Mouse (Mus musculus): ENCODE results near the gene Efhd1.

Efhd1 gene

GRCm38 (mm10) chr1:87264134-87265006 is at the start of gene Efhd1:
Efhd1 (plus strand) TSS chr1:87264363.
- DNase-seq (ENCODE audit: low spot score) = peak; percentile 62

GRCm38 (mm10) chr1:87214748-87215147 is 49.4 kb upstream of the Efhd1 start:
- peak; percentile 12 for DNase-seq (ENCODE audit: low spot score)

- peak; percentile 4 for DNase-seq (ENCODE audit: low spot score)
These were observed 46.2 kb upstream of the Efhd1 start for GRCm38 (mm10) chr1:87217938-87218337.

- DNase-seq (ENCODE audit: low spot score) = no peak
These were observed 38.4 kb upstream of the Efhd1 start for GRCm38 (mm10) chr1:87225739-87226138.

- DNase-seq (ENCODE audit: low spot score) = no peak
These were observed 37.6 kb upstream of the Efhd1 start for GRCm38 (mm10) chr1:87226409-87227159.

GRCm38 (mm10) chr1:87227160-87227550 is 37.0 kb upstream of the Efhd1 start:
- no peak for DNase-seq (ENCODE audit: low spot score)

GRCm38 (mm10) chr1:87230606-87231005 is 33.6 kb upstream of the Efhd1 start:
- no peak for DNase-seq (ENCODE audit: low spot score)

GRCm38 (mm10) chr1:87232197-87232596 is 32.0 kb upstream of the Efhd1 start:
- no peak for DNase-seq (ENCODE audit: low spot score)

- no peak for DNase-seq (ENCODE audit: low spot score)
These were observed 25.1 kb upstream of the Efhd1 start for GRCm38 (mm10) chr1:87239056-87239455.

- no peak for DNase-seq (ENCODE audit: low spot score)
These were observed 21.1 kb upstream of the Efhd1 start for GRCm38 (mm10) chr1:87243021-87243420.

- DNase-seq (ENCODE audit: low spot score) = no peak
These were observed 18.7 kb upstream of the Efhd1 start for GRCm38 (mm10) chr1:87245430-87245829.

GRCm38 (mm10) chr1:87245929-87246815 is 18.0 kb upstream of the Efhd1 start:
- peak; percentile 88 for DNase-seq (ENCODE audit: low spot score)

GRCm38 (mm10) chr1:87252040-87252609 is 12.0 kb upstream of the Efhd1 start:
- no peak for DNase-seq (ENCODE audit: low spot score)

- DNase-seq (ENCODE audit: low spot score) = no peak
These were observed 9.0 kb upstream of the Efhd1 start for GRCm38 (mm10) chr1:87255173-87255572.

- no peak for DNase-seq (ENCODE audit: low spot score)
These were observed 6.5 kb upstream of the Efhd1 start for GRCm38 (mm10) chr1:87257691-87258090.

- peak; percentile 36 for DNase-seq (ENCODE audit: low spot score)
These were observed 5.7 kb upstream of the Efhd1 start for GRCm38 (mm10) chr1:87258484-87258883.

GRCm38 (mm10) chr1:87259316-87259715 is 4.8 kb upstream of the Efhd1 start:
- DNase-seq (ENCODE audit: low spot score) = no peak

- peak; percentile 14 for DNase-seq (ENCODE audit: low spot score)
These were observed 906 bp upstream of the Efhd1 start for GRCm38 (mm10) chr1:87263257-87263656.

GRCm38 (mm10) chr1:87263796-87264133 is 398 bp upstream of the Efhd1 start:
- no peak for DNase-seq (ENCODE audit: low spot score)

GRCm38 (mm10) chr1:87265200-87265599 is 1.0 kb downstream of the Efhd1 start:
- DNase-seq (ENCODE audit: low spot score) = peak; percentile 39

- DNase-seq (ENCODE audit: low spot score) = no peak
These were observed 2.3 kb downstream of the Efhd1 start for GRCm38 (mm10) chr1:87266296-87267090.

Data from embryo, embryonic 10.5 days (tissue).